Mouse (Mus musculus) spleen, adult 12 weeks (tissue): ENCODE data around the gene OR5BS1P.
"Not testable (repeated sequence)": the region's sequence is repeated elsewhere in the genome, so short reads cannot be mapped to it uniquely, and the experiment has no call there.

Experiments
- DNase-seq: peaks from one replicate; pipeline ENCODE4 v3.0.0; 2022; ENCODE audit warnings: low spot score

The OR5BS1P gene

GRCm38 (mm10) chr15:98469596-98469995 lies at the start of gene OR5BS1P:
Gene OR5BS1P (plus strand): TSS chr15:98469896.
- DNase-seq: no peak

- no peak for DNase-seq
These were observed 48.8 kb upstream of the OR5BS1P start for GRCm38 (mm10) chr15:98420897-98421296.

DNA sequence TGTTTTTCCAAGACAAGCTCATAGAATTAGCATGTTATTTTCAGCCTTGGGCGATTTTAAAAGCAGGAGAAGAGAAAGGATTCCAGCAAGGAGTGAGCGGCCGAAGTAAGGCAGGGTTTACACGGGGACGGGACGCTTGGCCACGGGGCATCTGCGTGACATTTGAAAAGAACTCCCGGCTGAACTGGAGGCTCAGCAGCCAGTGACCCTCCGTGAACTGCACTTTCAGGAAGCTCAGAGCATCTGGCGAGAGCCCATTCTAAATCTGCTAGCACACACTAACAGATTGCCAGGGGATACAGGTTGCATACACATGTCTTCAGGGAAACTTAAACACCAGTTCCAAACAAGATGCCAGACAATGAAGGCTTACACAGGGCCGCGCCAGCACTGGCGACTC lies 45.4 kb upstream of the OR5BS1P start:
- DNase-seq: no peak

DNA sequence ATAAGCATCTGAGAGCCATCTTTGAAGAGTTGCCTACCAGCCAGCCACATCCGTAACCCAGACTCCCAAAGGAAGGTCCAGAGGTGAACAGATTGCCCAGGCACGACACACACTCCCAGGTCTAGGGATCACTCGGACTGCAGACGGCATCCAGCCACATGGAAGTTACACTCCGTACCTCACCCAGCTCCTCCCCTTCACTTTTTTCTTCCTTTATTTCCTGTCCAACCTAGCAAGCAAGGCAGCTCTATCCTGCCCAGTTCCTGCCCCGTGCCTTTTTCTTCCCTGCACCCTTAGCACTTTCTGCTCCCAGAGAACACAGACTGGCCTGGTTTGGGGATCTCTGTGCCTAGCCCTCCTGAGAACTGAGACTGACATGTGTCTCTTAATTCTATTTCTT lies 44.9 kb upstream of the OR5BS1P start:
- DNase-seq: no peak

- no peak for DNase-seq
These were observed 44.5 kb upstream of the OR5BS1P start for GRCm38 (mm10) chr15:98425188-98425587.

DNA sequence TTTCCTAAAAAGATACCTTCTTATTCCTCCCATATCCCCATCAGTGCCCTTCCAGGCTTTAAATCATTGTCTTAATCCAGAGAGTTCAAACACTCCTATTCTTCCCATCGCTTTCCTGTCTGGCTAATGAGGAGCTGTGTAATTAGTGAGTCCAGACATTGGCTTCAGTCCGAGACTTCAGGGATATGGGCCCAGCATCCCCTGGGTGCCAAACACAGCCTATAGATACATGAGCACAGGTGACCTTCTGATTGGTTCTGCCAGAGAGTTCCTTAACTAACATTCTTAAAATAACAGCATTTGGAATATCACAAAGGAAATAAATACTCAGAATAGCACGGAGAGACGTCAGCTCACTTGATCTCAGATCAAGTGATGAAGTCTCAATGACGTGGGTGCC lies 38.8 kb upstream of the OR5BS1P start, which contains the start of gene Olfr282:
Gene Olfr282, plus strand, starts transcription at position 301 of the 400 bp plus-strand sequence.
- not testable (repeated sequence) for DNase-seq

DNA sequence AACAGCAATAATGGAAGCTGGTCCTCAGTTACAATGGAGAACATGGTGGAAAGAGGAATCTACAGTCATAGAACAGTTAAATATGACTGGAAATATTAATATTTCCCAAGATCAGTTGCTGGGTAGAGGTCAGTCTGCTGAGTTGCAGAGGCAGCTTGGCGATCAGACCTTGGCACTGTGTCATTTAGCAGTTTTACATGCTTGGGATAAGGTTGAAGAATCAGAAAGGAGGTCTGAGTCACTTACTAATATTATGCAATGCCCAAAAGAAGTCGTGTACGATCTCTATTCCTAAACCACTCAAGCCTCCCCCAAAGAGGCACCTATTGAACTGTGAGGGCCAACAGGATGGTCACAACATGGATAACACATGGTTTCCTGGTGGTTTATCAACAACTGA lies 25.1 kb upstream of the OR5BS1P start:
- DNase-seq: no peak

- no peak for DNase-seq
These were observed 21.2 kb upstream of the OR5BS1P start for GRCm38 (mm10) chr15:98448521-98448920.

DNA sequence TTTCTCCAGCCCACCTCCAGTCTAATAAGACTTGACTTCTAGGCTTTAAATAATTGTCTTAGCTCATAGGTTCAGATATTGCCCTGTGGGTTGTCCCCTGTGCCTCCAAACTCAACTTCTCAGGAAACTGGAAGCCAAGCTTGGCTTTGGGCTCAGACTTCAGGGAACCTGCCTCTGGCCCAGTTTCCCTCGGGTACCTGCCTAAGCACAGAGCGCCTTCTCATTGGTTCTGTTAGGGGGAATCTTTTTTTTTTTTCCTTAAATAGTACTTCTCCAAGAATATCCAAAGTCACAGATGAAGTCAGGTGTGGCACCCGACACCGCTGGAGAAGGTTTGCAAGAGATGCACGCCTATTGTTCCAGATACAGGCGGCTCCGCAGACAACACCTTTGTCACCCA lies 17.4 kb upstream of the OR5BS1P start, which contains the start of gene Olfr281:
Gene Olfr281, plus strand, starts transcription at position 301 of the 400 bp plus-strand sequence.
- DNase-seq: no peak

DNA sequence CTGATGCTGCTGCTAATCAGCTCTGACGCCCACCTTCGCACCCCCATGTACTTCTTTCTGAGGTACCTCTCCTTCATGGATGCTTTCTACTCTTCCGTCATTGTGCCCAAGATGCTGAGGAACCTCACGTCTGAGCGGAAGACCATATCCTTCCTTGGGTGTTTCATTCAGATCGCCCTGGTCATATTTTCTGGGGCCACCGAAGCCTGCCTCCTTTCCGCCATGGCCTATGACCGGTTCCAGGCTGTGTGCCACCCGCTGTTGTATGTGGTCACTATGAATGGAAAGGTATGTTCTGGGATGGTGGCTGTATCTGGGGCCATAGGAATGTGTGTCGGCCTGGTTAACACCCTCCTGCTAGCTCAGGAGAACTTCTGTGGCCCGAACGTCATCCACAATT lies 1.8 kb downstream of the OR5BS1P start:
- no peak for DNase-seq

- no peak for DNase-seq
These were observed 5.3 kb downstream of the OR5BS1P start for GRCm38 (mm10) chr15:98474958-98475357.

GRCm38 (mm10) chr15:98475382-98475781 lies 5.7 kb downstream of the OR5BS1P start:
- peak; percentile 21 for DNase-seq

DNA sequence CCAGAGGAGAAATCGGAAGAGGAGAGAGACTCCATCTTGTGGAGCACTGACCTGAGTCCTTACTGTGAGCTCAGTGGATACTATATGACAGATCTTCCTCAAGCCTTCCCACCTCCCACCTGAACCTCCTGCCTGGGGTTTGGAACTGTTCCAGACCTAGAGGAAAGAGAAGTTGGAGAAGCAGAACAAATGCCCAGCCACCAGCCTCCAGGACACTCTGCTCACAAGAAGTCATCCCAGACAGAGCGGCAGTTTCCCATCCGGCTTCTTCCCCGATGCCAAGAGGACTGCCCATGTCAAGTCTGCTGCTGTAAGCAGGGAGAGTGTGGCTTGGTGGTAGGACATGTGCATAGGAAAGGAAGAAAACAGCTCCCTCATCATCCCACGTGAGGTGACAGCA lies 6.6 kb downstream of the OR5BS1P start:
- no peak for DNase-seq

GRCm38 (mm10) chr15:98479568-98480102 lies 9.9 kb downstream of the OR5BS1P start:
- no peak for DNase-seq

DNA sequence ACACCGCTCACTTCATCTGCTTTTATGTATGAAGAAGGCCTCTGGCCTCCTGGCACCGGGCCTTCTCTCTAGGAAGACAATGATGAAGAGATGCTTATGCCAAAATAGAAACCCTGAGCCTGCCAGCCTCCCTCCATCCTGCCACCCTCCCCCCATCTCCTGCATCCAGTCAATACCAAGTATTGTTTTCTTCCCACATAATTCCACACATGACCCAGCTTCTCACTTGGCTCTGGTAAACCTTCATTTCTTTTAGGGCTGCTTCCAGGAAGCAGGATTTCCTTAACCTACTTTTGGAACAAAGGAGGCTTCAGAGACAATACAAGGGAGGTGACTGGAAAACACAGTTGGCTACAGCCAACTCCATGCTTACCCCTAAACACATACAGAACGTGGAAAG lies 13.0 kb downstream of the OR5BS1P start, which contains the start of gene Lalba:
Gene Lalba, minus strand, starts transcription at position 21 of the 400 bp plus-strand sequence.
- no peak for DNase-seq

GRCm38 (mm10) chr15:98483907-98484886 lies 14.5 kb downstream of the OR5BS1P start:
- DNase-seq: peak; percentile 8

DNA sequence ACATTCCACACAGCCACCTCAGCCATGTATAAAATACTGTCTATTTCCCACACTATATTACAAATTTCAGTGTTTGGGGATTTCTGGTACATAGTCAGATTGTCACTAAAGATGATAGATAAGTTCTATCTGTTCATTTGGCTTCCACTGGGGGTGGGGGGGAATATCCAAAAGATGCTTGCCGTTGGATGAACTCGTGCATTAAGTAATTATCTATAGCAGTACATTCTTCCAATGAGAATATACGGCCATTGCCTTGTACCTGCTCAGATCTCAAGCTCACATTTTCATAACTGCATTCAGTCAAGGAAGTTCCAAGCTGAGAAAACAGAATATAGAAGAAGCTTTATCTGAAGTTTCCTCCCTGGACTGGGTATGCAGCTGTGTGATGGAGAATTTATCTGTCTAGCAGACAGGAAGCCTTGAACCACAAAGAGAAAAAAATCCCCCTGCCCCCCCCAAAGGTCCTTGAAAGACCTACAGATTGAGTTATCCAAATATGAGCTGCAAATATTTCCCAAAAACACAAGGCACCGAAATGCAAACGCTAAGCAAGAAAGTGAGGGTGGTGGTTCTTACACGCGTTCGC lies 16.8 kb downstream of the OR5BS1P start:
- DNase-seq: no peak

DNA sequence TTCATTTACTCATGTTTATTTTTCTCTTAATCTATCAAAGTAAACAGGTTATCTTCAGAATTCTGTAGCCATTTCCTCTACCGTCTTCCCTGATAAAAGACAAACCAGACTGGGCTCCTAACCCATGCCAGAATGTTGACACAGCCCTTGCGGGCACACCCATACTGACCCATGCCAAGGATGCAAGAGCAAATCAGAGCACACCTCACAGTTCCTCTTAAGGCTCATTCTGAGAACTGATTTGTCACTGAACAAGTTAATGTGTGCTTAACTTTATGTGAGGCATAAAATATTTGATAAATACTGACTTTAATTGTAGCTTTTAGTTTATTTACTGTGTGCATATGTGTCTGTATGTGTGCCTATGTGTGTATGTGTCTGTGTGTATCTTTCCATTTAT lies 21.6 kb downstream of the OR5BS1P start:
- DNase-seq: no peak

- no peak for DNase-seq
These were observed 22.4 kb downstream of the OR5BS1P start, which contains the start of gene Olfr279 for GRCm38 (mm10) chr15:98492102-98492501. Gene Olfr279 (plus strand): TSS chr15:98492402.

GRCm38 (mm10) chr15:98497631-98498030 lies 27.9 kb downstream of the OR5BS1P start:
- DNase-seq: no peak

GRCm38 (mm10) chr15:98503317-98503716 lies 33.6 kb downstream of the OR5BS1P start:
- DNase-seq: no peak

- DNase-seq: peak; percentile 63
These were observed 34.8 kb downstream of the OR5BS1P start for GRCm38 (mm10) chr15:98504514-98504913.
